Mouse (Mus musculus) MEL (cell line): ENCODE measurements at regions not wholly inside any gene's neighbourhood (a gene's known extent, or its start where the extent isn't known, plus 50 kb on each side); places are given as distances from the start of the nearest gene placed in this dataset.

Experiments
- BHLHE40 ChIP-seq: IDR thresholded peaks from 2 replicates; pipeline ENCODE4 v1.6.1; 2012; ENCODE audit warnings: low read depth, mild to moderate bottlenecking, inconsistent platforms, low read length, improper control_type of control experiment, borderline replicate concordance
- CHD1 ChIP-seq: IDR thresholded peaks from 2 replicates; pipeline ENCODE4 v1.6.1; 2012; ENCODE audit warnings: low read depth, mild to moderate bottlenecking, inconsistent platforms, low read length, improper control_type of control experiment
- CTCF ChIP-seq, 3 experiments: IDR thresholded peaks in 2 of 3; conservative IDR thresholded peaks in 1 of 3; 2 replicates each; pipeline ENCODE4 v1.5.1; 2011 to 2012; ENCODE audit warnings: low read length in 3 of 3, low read depth in 2 of 3, mild to moderate bottlenecking in 2 of 3, improper control_type of control experiment in 1 of 3, inconsistent platforms in 1 of 3, mixed read lengths in 1 of 3, moderate library complexity in 1 of 3; ENCODE audit not compliant: control insufficient read depth in 1 of 3, insufficient read depth in 1 of 3, poor library complexity in 1 of 3, severe bottlenecking in 1 of 3
- EP300 ChIP-seq, 2 experiments: IDR thresholded peaks; 2 replicates each; pipeline ENCODE4 v1.6.1; 2011; ENCODE audit warnings: improper control_type of control experiment in 2 of 2, low read length in 2 of 2, low read depth in 1 of 2, mild to moderate bottlenecking in 1 of 2
- GATA1 ChIP-seq: IDR thresholded peaks from 2 replicates; pipeline ENCODE4 v1.6.1; 2011; ENCODE audit warnings: low read depth, low read length, improper control_type of control experiment
- KAT2A ChIP-seq: conservative IDR thresholded peaks from 2 replicates; pipeline ENCODE4 v1.6.1; 2012; ENCODE audit warnings: low read depth, low read length, improper control_type of control experiment, inconsistent platforms
- MAFK ChIP-seq: IDR thresholded peaks from 2 replicates; pipeline ENCODE4 v1.6.1; 2011; ENCODE audit warnings: low read depth, mild to moderate bottlenecking, low read length, improper control_type of control experiment, borderline replicate concordance
- MAX ChIP-seq: IDR thresholded peaks from 2 replicates; pipeline ENCODE4 v1.6.1; 2011; ENCODE audit warnings: low read length, improper control_type of control experiment
- MEF2A ChIP-seq: IDR thresholded peaks from 2 replicates; pipeline ENCODE4 v1.6.1; 2014; ENCODE audit warnings: low read depth, mild to moderate bottlenecking, inconsistent platforms, low read length, improper control_type of control experiment; ENCODE audit not compliant: poor library complexity, insufficient replicate concordance, severe bottlenecking; ENCODE audit errors: extremely low read depth
- RAD21 ChIP-seq: IDR thresholded peaks from 2 replicates; pipeline ENCODE4 v1.6.1; 2011; ENCODE audit warnings: mild to moderate bottlenecking, low read depth, low read length, improper control_type of control experiment
- TAL1 ChIP-seq: IDR thresholded peaks from 2 replicates; pipeline ENCODE4 v1.6.1; 2012; ENCODE audit warnings: mild to moderate bottlenecking, inconsistent platforms, low read length, moderate library complexity, mixed read lengths
- TCF12 ChIP-seq: IDR thresholded peaks from 2 replicates; pipeline ENCODE4 v1.6.1; 2014; ENCODE audit warnings: low read depth, mild to moderate bottlenecking, inconsistent platforms, low read length, improper control_type of control experiment, moderate library complexity
- USF2 ChIP-seq, 2 experiments: IDR thresholded peaks; 2 replicates each; pipeline ENCODE4 v1.6.1; 2011 to 2012; ENCODE audit warnings: improper control_type of control experiment in 2 of 2, low read length in 2 of 2, borderline replicate concordance in 1 of 2, inconsistent platforms in 1 of 2, low read depth in 1 of 2, mild to moderate bottlenecking in 1 of 2; ENCODE audit not compliant: insufficient read depth in 1 of 2

DNA sequence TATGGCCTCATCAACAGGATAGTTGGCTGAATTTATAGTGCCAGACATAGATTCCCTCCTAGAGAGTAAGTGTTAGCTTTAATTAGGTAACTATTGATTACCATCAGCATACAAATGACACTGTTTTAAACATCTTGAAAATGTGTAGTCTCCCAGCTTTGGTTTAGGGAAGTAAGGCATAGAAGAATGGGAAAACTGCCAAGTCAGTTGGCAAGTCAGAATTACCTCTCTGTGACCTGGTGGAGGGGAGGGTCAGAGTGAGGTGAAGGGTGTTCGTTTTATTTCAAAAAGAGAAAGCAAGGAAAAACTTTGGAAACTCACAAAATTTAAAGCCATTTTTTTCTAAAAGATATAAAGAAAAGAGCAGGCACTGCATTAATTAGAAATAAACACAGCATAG, 680.2 kb upstream of the Kif18a start:
- TF ChIP-seq TAL1 (no peak), CHD1 (no peak), USF2 (IDR thresholded peaks at IDR 0.05; ENCODE audit: borderline replicate concordance in 1 of 2, insufficient read depth in 1 of 2, low read depth in 1 of 2, low read length in 2 of 2) (no peak), RAD21 (no peak), TCF12 (no peak), BHLHE40 (no peak), MAFK (no peak), CTCF (IDR thresholded peaks at IDR 0.05 in 2 of 3, conservative IDR thresholded peaks at IDR 0.05 in 1 of 3; ENCODE audit: control insufficient read depth in 1 of 3, insufficient read depth in 1 of 3, low read depth in 2 of 3, low read length in 3 of 3, poor library complexity in 1 of 3, severe bottlenecking in 1 of 3) (no peak), EP300 (IDR thresholded peaks at IDR 0.05; ENCODE audit: low read depth in 1 of 2, low read length in 2 of 2) (0 out of 4 replicates have a peak, but pooled peaks have one; percentile 5 to 12), GATA1 (no peak), KAT2A (no peak), MAX (no peak), MEF2A (no peak)
